Comparison of ENCODE assay signal across 8 mouse cellular contexts in genomic region chr10:93309934-93310621, GRCm38 (mm10). TPM values are rescaled to one million over a fixed set of nuclear protein-coding genes. Genes with fewer than 3 reads are reported as not detected.
DNase-seq lines count a peak whose midpoint lies in the region; ATAC-seq lines count a peak whose summit lies in the region.

No protein-coding gene starts in this region.

- H3K36me3 ChIP-seq in heart, embryonic 16.5 days (ENCODE audit: control insufficient read depth, insufficient read depth), result no peaks in the 10 kb centered on the region
- H3K36me3 ChIP-seq in limb, embryonic 12.5 days, result no peaks in the 10 kb centered on the region
- H3K36me3 ChIP-seq in midbrain, embryonic 16.5 days (ENCODE audit: control insufficient read depth, insufficient read depth, low read length), result no peaks in the 10 kb centered on the region

- H3K4me3 ChIP-seq in heart, embryonic 16.5 days (ENCODE audit: low read length), result peak overlapping the region; percentile 69
- H3K4me3 ChIP-seq in limb, embryonic 12.5 days (replicated peaks), result peak overlapping the region; percentile 84
- peak overlapping the region; percentile 67 for H3K4me3 ChIP-seq in midbrain, embryonic 16.5 days (ENCODE audit: low read depth, low read length)

- DNase-seq in urinary bladder, adult 2 months (ENCODE audit: low spot score), result peak; percentile 50
- DNase-seq in urinary bladder, postnatal 10 days (ENCODE audit: low spot score), result no peak
- peak; percentile 65 for DNase-seq in embryo, embryonic 11 days
- peak; percentile 70 to 73 for DNase-seq in thymus, adult 18-20 months

- peaks cover 3% of the 10 kb centered on the region; the same call in 1 of the 2 replicates for H3K4me1 ChIP-seq in heart, embryonic 16.5 days (ENCODE audit: control insufficient read depth, insufficient read depth, low read length)
- peaks cover 49% of the 10 kb centered on the region for H3K4me1 ChIP-seq in limb, embryonic 12.5 days (replicated peaks)
- peaks cover 19% of the 10 kb centered on the region for H3K4me1 ChIP-seq in midbrain, embryonic 16.5 days (ENCODE audit: control insufficient read depth, insufficient read depth, low read length)

- H3K4me2 ChIP-seq in heart, embryonic 16.5 days (ENCODE audit: low read depth, low read length), result peak overlapping the region; percentile 92
- peak overlapping the region; percentile 69 for H3K4me2 ChIP-seq in limb, embryonic 12.5 days
- H3K4me2 ChIP-seq in midbrain, embryonic 16.5 days (ENCODE audit: low read length), result peak overlapping the region; percentile 100

- peak overlapping the region; percentile 86 for H3K9ac ChIP-seq in heart, embryonic 16.5 days (ENCODE audit: low read length)
- peak overlapping the region; percentile 97 for H3K9ac ChIP-seq in limb, embryonic 12.5 days (replicated peaks)
- peak overlapping the region; percentile 76 for H3K9ac ChIP-seq in midbrain, embryonic 16.5 days (ENCODE audit: low read depth, low read length)

- H3K27ac ChIP-seq in heart, embryonic 16.5 days (ENCODE audit: low read length), result peak overlapping the region; percentile 92
- H3K27ac ChIP-seq in limb, embryonic 12.5 days, result peak overlapping the region; percentile 100
- H3K27ac ChIP-seq in midbrain, embryonic 16.5 days (ENCODE audit: low read length), result peak overlapping the region; percentile 68

- H3K9me3 ChIP-seq in heart, embryonic 16.5 days (replicated peaks; ENCODE audit: control insufficient read depth, low read length), result no peaks in the 10 kb centered on the region
- no peaks in the 10 kb centered on the region for H3K9me3 ChIP-seq in limb, embryonic 12.5 days
- no peaks in the 10 kb centered on the region for H3K9me3 ChIP-seq in midbrain, embryonic 16.5 days (replicated peaks; ENCODE audit: control insufficient read depth, low read length, poor library complexity, severe bottlenecking)

- H3K27me3 ChIP-seq in heart, embryonic 16.5 days (ENCODE audit: control insufficient read depth, insufficient read depth, low read length), result no peaks in the 10 kb centered on the region
- H3K27me3 ChIP-seq in limb, embryonic 12.5 days, result no peaks in the 10 kb centered on the region
- H3K27me3 ChIP-seq in midbrain, embryonic 16.5 days (ENCODE audit: control insufficient read depth, insufficient read depth, low read depth, low read length), result no peaks in the 10 kb centered on the region

- WGBS in heart, embryonic 16.5 days, result 0% methylated on average over 43 of the region's 43 CpGs
- under 1% methylated on average over 43 of the region's 43 CpGs for WGBS in limb, embryonic 12.5 days
- under 1% methylated on average over 43 of the region's 43 CpGs for WGBS in midbrain, embryonic 16.5 days

- no peak; the same call in 1 of the 2 replicates for ATAC-seq in heart, embryonic 16.5 days (replicated peaks; ENCODE audit: extremely low read depth, insufficient read depth, low FRiP score)
- 0 out of 2 replicates have a peak, but pooled peaks have one; percentile 16 for ATAC-seq in limb, embryonic 12.5 days (ENCODE audit: insufficient number of reproducible peaks, insufficient read depth, low FRiP score, low TSS enrichment, low read depth)
- ATAC-seq in midbrain, embryonic 16.5 days, result peak; percentile 33; the same call in 1 of the 2 replicates
- no peak for ATAC-seq in frontal cortex, adult (ENCODE audit: low TSS enrichment)

RNA-seq across cellular contexts. Expression of gene Elk3, which starts 0.9 kb away (rescaled TPM):
- 21.6 and 22.7 TPM in 2 replicates for polyA plus RNA-seq in urinary bladder, adult 2 months (2012; rRNA removed)
- 29.3 and 34.2 TPM in 2 replicates for polyA plus RNA-seq in heart, embryonic 16.5 days (2015; fragmentation: Nextera tagmentation; extraction: Ambion mirVana)
- polyA plus RNA-seq in limb, embryonic 12.5 days (2016; fragmentation: Nextera tagmentation; extraction: Ambion mirVana), result 47.2 and 47.8 TPM in 2 replicates
- polyA plus RNA-seq in midbrain, embryonic 16.5 days (2015; fragmentation: Nextera tagmentation; extraction: Ambion mirVana), result 6.4 and 6.5 TPM in 2 replicates

Comparison
In these comparisons a context has a peak if more than half of its experiments do, and no peak if none do; other contexts are left out.
1. ATAC-seq: peak in limb, embryonic 12.5 days (single experiment) and midbrain, embryonic 16.5 days (single experiment); none in heart, embryonic 16.5 days (single experiment) and frontal cortex, adult (single experiment).
2. Peak in every context shown above with its lines, with median percentiles within 50 percentile points of each other: H3K27ac ChIP-seq, H3K4me2 ChIP-seq, H3K4me3 ChIP-seq and H3K9ac ChIP-seq.